ENCODE assay signal across 21 mouse cellular contexts in genomic region chr8:26903289-26903688, GRCm38 (mm10).
DNase-seq lines count a peak whose midpoint lies in the region; ATAC-seq and TF ChIP-seq lines count a peak whose summit lies in the region.
"Had no signal": no experiment of that assay in that cellular context is flagged by ENCODE, and none has a peak within 500 bp of the region (broad histone marks: within the 10 kb centered on the region; RNA-seq: fewer than 3 reads in every experiment).

No protein-coding gene starts in this region.

- no peak for TF ChIP-seq CTCF in lung, embryonic 14.5 days (IDR thresholded peaks at IDR 0.05; ENCODE audit: low read depth)
- TF ChIP-seq CTCF in lung, postnatal 0 days (IDR thresholded peaks at IDR 0.05), result no peak

- H3K4me3 ChIP-seq in lung, embryonic 14.5 days (ENCODE audit: low read depth, low read length), result no peak overlapping the region
- H3K4me3 ChIP-seq in lung, postnatal 0 days (ENCODE audit: low read depth, low read length), result no peak overlapping the region
- H3K4me3 ChIP-seq: embryonic facial prominence, embryonic 13.5 days; embryonic facial prominence, embryonic 15.5 days; erythroblast, embryonic 14.5 days; forebrain, embryonic 10.5 days; forebrain, embryonic 12.5 days had no signal

- H3K36me3 ChIP-seq in lung, embryonic 14.5 days (ENCODE audit: insufficient read depth), result no peaks in the 10 kb centered on the region
- H3K36me3 ChIP-seq in lung, postnatal 0 days (ENCODE audit: insufficient read depth, low read length), result no peaks in the 10 kb centered on the region
- H3K36me3 ChIP-seq: embryonic facial prominence, embryonic 13.5 days; embryonic facial prominence, embryonic 15.5 days; forebrain, embryonic 10.5 days; forebrain, embryonic 12.5 days had no signal

- H3K4me2 ChIP-seq in lung, embryonic 14.5 days, result no peak overlapping the region
- H3K4me2 ChIP-seq in lung, postnatal 0 days (replicated peaks; ENCODE audit: low read depth, low read length), result no peak overlapping the region
- H3K4me2 ChIP-seq: embryonic facial prominence, embryonic 13.5 days; embryonic facial prominence, embryonic 15.5 days; forebrain, embryonic 12.5 days had no signal

- no peak for TF ChIP-seq EP300 in lung, postnatal 0 days (IDR thresholded peaks at IDR 0.05)

- no peak overlapping the region for H3K27ac ChIP-seq in lung, embryonic 14.5 days (ENCODE audit: low read depth)
- no peak overlapping the region for H3K27ac ChIP-seq in lung, postnatal 0 days (ENCODE audit: low read length)
- H3K27ac ChIP-seq: embryonic facial prominence, embryonic 13.5 days; embryonic facial prominence, embryonic 15.5 days; forebrain, embryonic 10.5 days; forebrain, embryonic 12.5 days had no signal

- H3K27me3 ChIP-seq in lung, embryonic 14.5 days (ENCODE audit: insufficient read depth, low read length), result no peaks in the 10 kb centered on the region
- H3K27me3 ChIP-seq in lung, postnatal 0 days (replicated peaks; ENCODE audit: insufficient read depth, low read length), result no peaks in the 10 kb centered on the region
- H3K27me3 ChIP-seq: embryonic facial prominence, embryonic 13.5 days; embryonic facial prominence, embryonic 15.5 days; forebrain, embryonic 12.5 days had no signal

- WGBS in lung, embryonic 14.5 days, result 22% methylated on average over 5 of the region's 5 CpGs
- WGBS in lung, postnatal 0 days, result 23% methylated on average over 5 of the region's 5 CpGs

- H3K9ac ChIP-seq in lung, embryonic 14.5 days, result no peak overlapping the region
- no peak overlapping the region for H3K9ac ChIP-seq in lung, postnatal 0 days (replicated peaks; ENCODE audit: low read depth)
- H3K9ac ChIP-seq: embryonic facial prominence, embryonic 13.5 days; embryonic facial prominence, embryonic 15.5 days; forebrain, embryonic 12.5 days had no signal

- peaks cover 5% of the 10 kb centered on the region for H3K4me1 ChIP-seq in lung, embryonic 14.5 days (ENCODE audit: insufficient read depth)
- H3K4me1 ChIP-seq in lung, postnatal 0 days (ENCODE audit: insufficient read depth, low read depth, low read length), result peaks cover 6% of the 10 kb centered on the region; the same call in 1 of the 2 replicates
- H3K4me1 ChIP-seq: embryonic facial prominence, embryonic 13.5 days; embryonic facial prominence, embryonic 15.5 days; forebrain, embryonic 10.5 days; forebrain, embryonic 12.5 days had no signal

- H3K9me3 ChIP-seq in lung, embryonic 14.5 days (ENCODE audit: low read depth, low read length), result no peaks in the 10 kb centered on the region
- no peaks in the 10 kb centered on the region for H3K9me3 ChIP-seq in lung, postnatal 0 days (ENCODE audit: low read length)
- H3K9me3 ChIP-seq: embryonic facial prominence, embryonic 13.5 days; embryonic facial prominence, embryonic 15.5 days; forebrain, embryonic 10.5 days; forebrain, embryonic 12.5 days had no signal

- peak; percentile 61 for DNase-seq in lung, embryonic 14.5 days
- DNase-seq in lung, postnatal 25 days (ENCODE audit: low spot score), result no peak
- DNase-seq in lung, postnatal 0 days (ENCODE audit: low spot score), result peak; percentile 18
- DNase-seq in lung, postnatal 36 days, result no peak
- DNase-seq: adrenal gland, adult 2 months; adrenal gland, postnatal 10 days; adrenal gland, postnatal 25 days; cerebellum, adult 11 months; cerebellum, adult 18-20 months; cerebellum, adult 8-10 months; cerebellum, adult 9-11 months; cerebellum, postnatal 14 days; cerebellum, postnatal 36 days; embryo, embryonic 11 days had no signal

- ATAC-seq in lung, embryonic 14.5 days (ENCODE audit: insufficient read depth), result no peak; the same call in 1 of the 2 replicates
- ATAC-seq in lung, postnatal 0 days, result no peak
- ATAC-seq: forebrain, embryonic 14.5 days; forebrain, embryonic 16.5 days had no signal

Comparison
In these comparisons a context has a peak if more than half of its experiments do, and no peak if none do; other contexts are left out.
1. DNase-seq: peak in lung, embryonic 14.5 days (single experiment) and lung, postnatal 0 days (single experiment); none in lung, postnatal 25 days (single experiment) and lung, postnatal 36 days (single experiment).